Mouse (Mus musculus): ENCODE results near the gene Wdr12. TPM values are rescaled to one million over a fixed set of nuclear protein-coding genes. Genes with fewer than 3 reads are reported as not detected.

Wdr12 gene
- total and polyA plus RNA-seq, 3 experiments, result 82.7 to 420 (median 94.4) TPM

GRCm38 (mm10) chr1:60097277-60098023, 995 bp downstream of the Wdr12 start (continued):
- TF ChIP-seq MEF2A (IDR thresholded peaks at IDR 0.05; ENCODE audit: extremely low read depth, insufficient replicate concordance, low read depth, low read length, poor library complexity, severe bottlenecking) (0 out of 2 replicates have a peak, but pooled peaks have one; percentile 33), ZMIZ1 (IDR thresholded peaks at IDR 0.05; ENCODE audit: low read depth, low read length) (peak; percentile 64; the same call in 1 of the 2 replicates), POLR2AphosphoS5 (IDR thresholded peaks at IDR 0.05; ENCODE audit: borderline replicate concordance, low read depth, low read length) (no peak; the same call in 1 of the 2 replicates)

- Histone ChIP-seq H3K9me3 (replicated peaks; ENCODE audit: insufficient read depth, low read length) (no peaks in the 10 kb centered on the region), H3K4me3 (ENCODE audit: control insufficient read depth in 1 of 2, insufficient read depth in 1 of 2, low read depth in 2 of 2, low read length in 2 of 2) (peak overlapping the region; percentile 66 to 92), H3K36me3 (ENCODE audit: control insufficient read depth in 1 of 2, insufficient read depth in 2 of 2, low read length in 2 of 2) (peaks cover 21% of the 10 kb centered on the region in 2 experiments), H3K27ac (ENCODE audit: control insufficient read depth, low read depth, low read length) (peak overlapping the region; percentile 98), H3K9ac (ENCODE audit: control insufficient read depth, low read depth, low read length, poor library complexity, severe bottlenecking) (peak overlapping the region; percentile 93), H3K79me2 (ENCODE audit: control insufficient read depth, insufficient read depth, low read length, poor library complexity) (peaks cover 30% of the 10 kb centered on the region), H3K27me3 (ENCODE audit: control insufficient read depth in 1 of 2, insufficient read depth in 2 of 2, low read length in 2 of 2) (no peaks in the 10 kb centered on the region), H3K4me1 (ENCODE audit: control insufficient read depth in 1 of 2, insufficient read depth in 2 of 2, low read length in 2 of 2) (peaks cover 2 to 8% of the 10 kb centered on the region in 2 experiments; a peak in 2 of 4 replicates)
- TF ChIP-seq KAT2A (conservative IDR thresholded peaks at IDR 0.05; ENCODE audit: low read depth, low read length) (no peak), MAZ (IDR thresholded peaks at IDR 0.05; ENCODE audit: low read depth, low read length) (peak; percentile 75), POLR2AphosphoS2 (IDR thresholded peaks at IDR 0.05; ENCODE audit: low read length) (0 out of 2 replicates have a peak, but pooled peaks have one; percentile 34), EP300 (IDR thresholded peaks at IDR 0.05; ENCODE audit: low read depth in 1 of 2, low read length in 2 of 2) (peak; percentile 8 to 30; a peak in 1 of 4 replicates), TAL1 (IDR thresholded peaks at IDR 0.05; ENCODE audit: low read length) (no peak), GATA1 (IDR thresholded peaks at IDR 0.05; ENCODE audit: low read depth, low read length) (peak; percentile 15; the same call in 1 of the 2 replicates), SIN3A (IDR thresholded peaks at IDR 0.05; ENCODE audit: low read length) (peak; percentile 89), MYC (IDR thresholded peaks at IDR 0.05; ENCODE audit: low read depth, low read length) (no peak; the same call in 1 of the 2 replicates), RCOR1 (IDR thresholded peaks at IDR 0.05; ENCODE audit: low read depth, low read length) (peak; percentile 20; the same call in 1 of the 2 replicates), MAX (IDR thresholded peaks at IDR 0.05; ENCODE audit: low read length) (peak; percentile 33; the same call in 1 of the 2 replicates), ELF1 (IDR thresholded peaks at IDR 0.05; ENCODE audit: low read depth, low read length) (peak; percentile 47; the same call in 1 of the 2 replicates), POLR2AphosphoS5 (IDR thresholded peaks at IDR 0.05; ENCODE audit: borderline replicate concordance, low read depth, low read length) (no peak), HCFC1 (IDR thresholded peaks at IDR 0.05; ENCODE audit: low read depth, low read length) (peak; percentile 75), ETS1 (IDR thresholded peaks at IDR 0.05; ENCODE audit: low read depth, low read length) (peak; percentile 57), POLR2A (IDR thresholded peaks at IDR 0.05; ENCODE audit: control insufficient read depth in 1 of 2, insufficient read depth in 1 of 2, low read depth in 1 of 2, low read length in 2 of 2, poor library complexity in 1 of 2) (peak in 1 of 2 experiments; percentile 35; a peak in 1 of 4 replicates), MYB (IDR thresholded peaks at IDR 0.05; ENCODE audit: low read depth, low read length) (peak; percentile 74; the same call in 1 of the 2 replicates), ZKSCAN1 (IDR thresholded peaks at IDR 0.05; ENCODE audit: low read depth, low read length) (0 out of 2 replicates have a peak, but pooled peaks have one; percentile 16), TCF12 (IDR thresholded peaks at IDR 0.05; ENCODE audit: low read depth, low read length) (peak; percentile 40), CHD2 (IDR thresholded peaks at IDR 0.05; ENCODE audit: low read length) (peak; percentile 24; the same call in 1 of the 2 replicates), MEF2A (IDR thresholded peaks at IDR 0.05; ENCODE audit: extremely low read depth, insufficient replicate concordance, low read depth, low read length, poor library complexity, severe bottlenecking) (no peak), TBP (IDR thresholded peaks at IDR 0.05; ENCODE audit: low read depth, low read length) (peak; percentile 26; the same call in 1 of the 2 replicates), USF1 (IDR thresholded peaks at IDR 0.05; ENCODE audit: low read depth, low read length) (peak; percentile 44; the same call in 1 of the 2 replicates)
- DNase-seq (ENCODE audit: low read depth, low spot score), result peak; percentile 88
Measured at GRCm38 (mm10) chr1:60096572-60097276, 1.7 kb downstream of the Wdr12 start.

Data from MEL (cell line).